Mouse (Mus musculus) adrenal gland, postnatal 10 days (tissue): ENCODE results near the gene Olfr482. TPM values are rescaled to one million over a fixed set of nuclear protein-coding genes. Genes with fewer than 3 reads are reported as not detected.

Experiments used
- DNase-seq: peaks from one replicate; pipeline ENCODE4 v3.0.0; 2021; ENCODE audit warnings: mixed read lengths
- long read RNA-seq, 2 experiments: library from polyadenylated mRNA; stranded (forward); transcript quantifications; one replicate each; pipeline ENCODE4 v2.0.0; 2021
- total RNA-seq, 2 experiments: library from RNA; stranded (reverse); gene quantifications; 2 replicates each; pipeline ENCODE4 v1.2.3; 2021

The Olfr482 gene
- total RNA-seq: 1 to 10 TPM; 1.7 TPM
- long read RNA-seq, experiment 1: 0 reads
- long read RNA-seq, experiment 2: 0 reads

DNA sequence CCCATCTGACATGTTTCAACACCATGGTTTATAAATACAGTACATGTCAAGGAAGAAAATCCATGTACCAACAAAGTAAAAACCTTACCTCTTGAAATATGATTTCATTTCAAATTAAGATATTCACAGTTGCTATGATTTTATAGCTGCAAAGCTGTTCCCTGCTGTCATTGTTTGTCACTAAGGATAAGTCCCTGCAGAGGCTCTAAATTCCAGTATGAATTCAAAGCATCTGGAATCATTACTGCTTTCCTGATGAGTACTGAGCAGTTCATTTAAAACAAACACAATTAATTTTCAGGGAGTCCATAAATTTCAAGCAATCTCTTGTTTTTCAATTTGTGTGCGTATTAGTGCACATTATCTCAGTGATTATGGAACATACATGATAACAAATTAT, at the start of gene Olfr482:
Olfr482 (minus strand) TSS at position 101 of the 400 bp plus-strand sequence.
- no peak for DNase-seq

DNA sequence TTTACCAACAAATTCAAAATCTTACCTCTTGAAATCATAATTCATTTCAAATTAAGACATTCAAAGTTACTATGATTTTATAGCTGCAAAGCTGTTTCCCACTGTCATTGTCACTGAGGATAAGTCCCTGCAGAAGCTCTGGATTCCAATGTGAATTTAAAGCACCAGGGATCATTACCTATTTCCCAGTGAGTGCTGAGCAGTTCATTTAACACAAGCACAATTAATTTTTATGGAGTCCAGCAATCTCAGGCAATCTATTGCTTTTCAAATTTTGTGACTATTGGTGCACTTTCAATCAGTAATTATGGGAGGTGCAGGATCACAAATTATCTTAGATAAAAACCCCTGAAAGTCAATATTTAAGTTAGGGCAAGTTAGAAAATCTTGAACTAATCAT, 30.0 kb upstream of the Olfr482 start, which contains the start of gene Olfr484:
Olfr484 (minus strand) TSS at position 101 of the 400 bp plus-strand sequence.
- DNase-seq: no peak

DNA sequence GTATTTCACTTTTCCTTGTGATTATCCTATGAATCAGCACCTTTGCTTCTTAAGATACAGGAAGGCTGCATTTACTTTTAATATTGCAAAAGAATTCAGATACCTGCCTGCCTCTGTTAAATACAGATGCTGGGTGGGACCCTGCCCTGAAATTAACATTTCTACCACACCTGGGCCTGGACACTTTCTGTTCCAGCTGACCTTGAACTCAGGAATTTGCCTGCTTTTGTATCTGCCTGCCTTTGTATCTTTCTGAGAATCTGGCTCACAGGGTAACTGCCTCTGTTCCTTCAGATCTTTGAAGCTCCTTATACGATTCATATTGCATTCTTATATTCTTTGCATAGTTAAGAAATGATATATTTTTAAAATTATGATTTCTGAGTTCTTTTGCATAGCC, 24.0 kb upstream of the Olfr482 start:
- DNase-seq: no peak

DNA sequence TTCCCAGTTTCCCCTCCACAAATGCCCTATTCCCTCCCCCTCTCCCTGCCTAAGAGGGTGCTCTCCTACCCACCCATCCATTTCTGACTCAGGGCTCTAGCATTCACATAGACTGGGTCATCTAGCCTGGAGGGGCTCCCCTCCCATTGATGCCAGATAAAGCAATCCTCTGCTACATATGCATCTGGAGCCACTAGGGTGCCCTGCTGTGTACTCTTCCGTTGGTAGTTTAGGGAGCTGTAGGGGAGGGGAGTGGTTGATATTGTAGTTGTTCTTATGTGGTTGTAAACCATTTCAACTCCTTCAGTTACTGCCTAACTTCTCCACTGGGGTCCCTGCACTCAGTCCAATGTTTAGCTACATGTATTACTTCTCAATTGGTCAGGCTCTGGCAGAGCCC, 23.3 kb upstream of the Olfr482 start:
- no peak for DNase-seq

DNA sequence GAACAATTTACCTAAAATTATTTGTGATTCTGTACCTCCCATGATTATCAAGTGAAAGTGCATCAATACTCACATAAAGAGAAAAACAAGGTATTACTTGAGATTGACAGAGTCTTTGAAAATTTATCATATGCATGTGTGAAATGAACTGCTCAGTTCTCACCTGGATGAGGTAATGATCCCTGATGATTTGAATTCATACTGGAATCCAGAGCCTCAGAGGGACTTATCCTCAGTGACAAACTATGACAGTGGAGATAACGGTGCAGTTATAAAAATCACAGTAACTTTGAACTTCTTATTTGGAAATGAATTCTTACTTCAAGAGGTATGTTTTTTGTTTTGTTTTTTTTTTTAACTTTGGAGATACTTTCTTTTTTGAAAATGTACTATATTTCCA, 3.2 kb upstream of the Olfr482 start, which contains the start of gene Olfr483:
Olfr483 (plus strand) TSS at position 301 of the 400 bp plus-strand sequence.
- DNase-seq: no peak

DNA sequence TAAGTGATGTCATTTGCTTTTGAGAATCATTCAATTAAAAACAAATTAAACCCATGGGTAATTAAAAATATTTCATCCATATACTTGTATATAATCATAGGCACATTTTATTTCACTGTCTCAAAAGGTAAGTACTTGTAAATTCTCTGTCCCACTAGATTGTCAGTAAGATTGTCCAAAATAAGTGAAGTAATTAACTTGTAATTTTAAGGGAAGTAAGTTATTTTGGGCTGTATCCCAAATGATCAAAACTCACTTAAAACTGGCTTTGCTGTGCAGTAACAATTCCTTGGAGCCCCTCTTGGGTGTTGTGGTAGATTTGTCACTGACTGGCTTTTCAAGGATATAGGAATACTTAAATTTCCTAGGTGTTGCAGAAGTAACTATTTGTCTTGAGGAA, 17.8 kb downstream of the Olfr482 start, which contains the start of gene Olfr481:
Olfr481 (plus strand) TSS at position 301 of the 400 bp plus-strand sequence.
- no peak for DNase-seq

DNA sequence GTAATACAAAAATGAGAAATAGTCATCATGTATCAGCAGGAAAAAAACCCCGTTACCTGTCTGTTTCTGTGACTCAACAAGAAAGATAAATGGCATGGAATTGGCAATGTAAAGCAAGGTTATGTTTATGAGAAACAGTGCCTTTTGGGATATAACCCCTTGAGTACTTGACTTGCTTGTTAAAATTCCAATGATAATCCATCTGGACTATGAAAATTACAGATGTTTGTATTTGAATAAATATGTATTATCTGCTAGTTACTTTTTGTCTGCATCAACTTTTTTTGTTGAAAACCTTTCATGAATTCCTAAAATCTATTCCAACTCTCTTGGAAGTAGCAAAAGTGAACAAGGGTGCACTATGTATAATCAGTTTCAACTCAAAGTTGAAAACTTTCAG, 30.1 kb downstream of the Olfr482 start, which contains the start of gene Olfr480:
Olfr480 (minus strand) TSS at position 101 of the 400 bp plus-strand sequence.
- no peak for DNase-seq

DNA sequence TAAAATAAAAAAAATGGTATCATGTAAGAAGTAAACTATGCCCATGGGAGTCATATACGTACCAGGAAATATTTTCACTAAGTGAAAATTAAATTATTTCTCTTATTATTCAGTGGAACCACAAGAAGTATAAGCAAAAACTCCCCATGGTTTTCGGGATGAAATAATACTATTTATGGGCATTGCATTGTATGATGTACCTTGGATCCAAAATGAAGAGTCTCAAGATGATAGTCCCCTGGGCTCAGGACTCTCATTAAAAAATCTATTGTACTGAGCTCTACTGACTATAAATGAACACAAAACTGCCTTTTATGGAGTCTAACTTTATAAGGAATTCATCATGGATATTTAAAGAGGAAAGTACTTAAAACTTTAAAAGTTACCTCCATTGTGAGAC, 47.0 kb downstream of the Olfr482 start, which contains the start of gene Olfr479:
Olfr479 (plus strand) TSS at position 301 of the 400 bp plus-strand sequence.
- no peak for DNase-seq

Other genes with a start within 250 kb of the Olfr482 start
- not detected for gene Olfr472, start 199.7 kb downstream of the Olfr482 start, total RNA-seq
- gene Olfr473, start 167.1 kb downstream of the Olfr482 start, total RNA-seq: not detected
- not detected for gene Olfr474, start 142.9 kb downstream of the Olfr482 start, total RNA-seq
- gene Olfr476, start 132.8 kb downstream of the Olfr482 start, total RNA-seq: not detected
- gene Olfr477, start 110.9 kb downstream of the Olfr482 start, total RNA-seq: under 1 TPM in 1 of 2 experiments, not detected in 1; 0.09 TPM
- gene Olfr478, start 63.6 kb downstream of the Olfr482 start, total RNA-seq: not detected
- gene Olfr479, start 46.9 kb downstream of the Olfr482 start, total RNA-seq: not detected
- not detected for gene Olfr480, start 30.2 kb downstream of the Olfr482 start, total RNA-seq
- not detected for gene Olfr481, start 17.7 kb downstream of the Olfr482 start, total RNA-seq
- not detected for gene Olfr483, start 3.3 kb upstream of the Olfr482 start, total RNA-seq
- gene Olfr484, start 29.9 kb upstream of the Olfr482 start, total RNA-seq: not detected
- gene Olfr485, start 62.3 kb upstream of the Olfr482 start, total RNA-seq: not detected
- gene Olfr486, start 75.2 kb upstream of the Olfr482 start, total RNA-seq: not detected
- gene Olfr487, start 117.0 kb upstream of the Olfr482 start, total RNA-seq: not detected
- gene Olfr488, start 160.8 kb upstream of the Olfr482 start, total RNA-seq: not detected
- gene Olfr490, start 191.3 kb upstream of the Olfr482 start, total RNA-seq: not detected
- not detected for gene Olfr491, start 215.9 kb upstream of the Olfr482 start, total RNA-seq
- gene Olfr492, start 226.1 kb upstream of the Olfr482 start, total RNA-seq: not detected
- not detected for gene Olfr493, start 249.4 kb upstream of the Olfr482 start, total RNA-seq